Mouse (Mus musculus) thymus, adult 2 months (tissue): ENCODE results near the gene Ube2k.

ENCODE experiments used
- CTCF ChIP-seq: fragments of 200-500 bp; IDR thresholded peaks from 2 replicates; pipeline ENCODE4 v1.5.1; 2012; ENCODE audit warnings: mild to moderate bottlenecking, control low read depth, low read length, moderate library complexity, borderline replicate concordance; ENCODE audit not compliant: control insufficient read depth, poor library complexity, insufficient read depth; ENCODE audit errors: extremely low read depth
- POLR2A ChIP-seq: fragments of 200-500 bp; IDR thresholded peaks from 2 replicates; pipeline ENCODE4 v1.6.1; 2012; ENCODE audit warnings: mild to moderate bottlenecking, low read length, control low read depth, moderate library complexity; ENCODE audit not compliant: control insufficient read depth, poor library complexity, insufficient read depth; ENCODE audit errors: extremely low read depth

GRCm38 (mm10) chr5:65524831-65525230 lies 12.2 kb upstream of the Ube2k start:
- TF ChIP-seq POLR2A (no peak), CTCF (no peak)
